ENCODE assay signal across 9 mouse cellular contexts in the genomic region with DNA sequence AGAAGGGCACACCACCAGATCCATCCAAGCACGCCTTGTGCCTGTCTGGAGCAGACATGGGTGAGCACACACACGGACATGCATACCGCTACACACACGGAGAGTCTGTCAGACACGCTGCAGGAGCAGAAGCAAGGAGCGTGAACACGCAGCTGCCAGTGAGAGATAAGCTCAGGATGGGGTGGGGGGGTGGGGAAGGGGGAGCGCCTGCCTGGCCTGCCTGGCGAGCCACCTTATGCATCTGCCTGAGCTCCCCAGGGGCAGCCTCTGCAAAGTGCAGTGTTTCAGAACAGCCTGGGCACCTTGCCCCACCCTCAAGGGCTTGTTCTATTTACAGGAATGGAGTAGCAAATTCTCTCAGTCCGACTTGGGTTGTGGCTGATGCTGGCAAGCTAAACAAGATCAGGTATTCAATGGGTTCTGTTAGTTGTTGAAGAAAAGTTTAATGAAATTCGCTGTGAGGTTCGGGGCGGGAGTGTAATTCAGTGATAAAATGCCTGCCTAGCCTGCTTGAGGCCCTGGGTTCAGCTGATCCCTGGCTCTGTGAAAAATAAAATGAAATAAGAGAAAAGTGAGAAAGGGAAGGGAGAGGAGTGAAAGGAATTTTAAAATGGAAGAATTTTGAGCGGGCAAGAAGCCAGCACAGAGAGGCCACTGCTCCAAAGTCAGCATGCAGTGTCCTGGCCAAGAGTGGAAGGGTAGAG. TPM values are rescaled to one million over a fixed set of nuclear protein-coding genes. Genes with fewer than 3 reads are reported as not detected.
DNase-seq lines count a peak whose midpoint lies in the region; ATAC-seq and TF ChIP-seq lines count a peak whose summit lies in the region.
"Had no signal": no experiment of that assay in that cellular context is flagged by ENCODE, and none has a peak within 500 bp of the region (broad histone marks: within the 10 kb centered on the region; RNA-seq: fewer than 3 reads in every experiment).

No protein-coding gene starts in this region.

- H3K79me2 ChIP-seq in CH12.LX (replicated peaks; ENCODE audit: control insufficient read depth, extremely low read depth, insufficient read depth, poor library complexity, severe bottlenecking), result no peaks in the 10 kb centered on the region

- no peak for ATAC-seq in monocyte, adult 5-6 weeks (replicated peaks; ENCODE audit: insufficient number of reproducible peaks, low FRiP score, low TSS enrichment, poor library complexity, severe bottlenecking)

- H3K9ac ChIP-seq in CH12.LX (ENCODE audit: insufficient read depth, low read depth), result no peak overlapping the region

- peak overlapping the region in 1 of 3 experiments; percentile 11 for H3K4me3 ChIP-seq in CH12.LX (replicated peaks in 1 of 3; ENCODE audit: low read depth in 2 of 3, low read length in 2 of 3, poor library complexity in 1 of 3)

- H3K4me2 ChIP-seq in CH12.LX (ENCODE audit: insufficient read depth, low read depth, poor library complexity, severe bottlenecking), result no peak overlapping the region; the same call in 1 of the 2 replicates

- no peak for TF ChIP-seq RAD21 in CH12.LX (IDR thresholded peaks at IDR 0.05; ENCODE audit: low read depth, low read length)

- H3K4me1 ChIP-seq in CH12.LX (ENCODE audit: control insufficient read depth in 1 of 2, insufficient read depth in 2 of 2), result peaks cover 16 to 59% of the 10 kb centered on the region in 2 experiments

- no peak for TF ChIP-seq EP300 in CH12.LX (IDR thresholded peaks at IDR 0.05; ENCODE audit: low read length)

- peak; percentile 18 for DNase-seq in embryo, embryonic 11 days
- DNase-seq in embryo, embryonic 10.5 days (ENCODE audit: low spot score), result no peak
- no peak for DNase-seq in CH12.LX (ENCODE audit: extremely low read depth)
- DNase-seq in heart, postnatal 4 days, result peak; percentile 53
- peak; percentile 45 for DNase-seq in lung, postnatal 25 days (ENCODE audit: low spot score)
- DNase-seq in layer of hippocampus, postnatal 25 days (ENCODE audit: extremely low spot score in 1 of 2, low spot score in 1 of 2), result no peak
- no peak for DNase-seq in right cerebral cortex, adult 18-20 months
- DNase-seq: cerebellum, adult 11-12 months had no signal

- no peaks in the 10 kb centered on the region for H3K9me3 ChIP-seq in CH12.LX (replicated peaks; ENCODE audit: low read length)

- H3K36me3 ChIP-seq in CH12.LX (replicated peaks in 1 of 2; ENCODE audit: control insufficient read depth in 1 of 2, insufficient read depth in 1 of 2, low read length in 1 of 2), result no peaks in the 10 kb centered on the region

- dilution Hi-C loops in CH12.LX (cut with MboI; ENCODE audit: extremely low pct_ligation_motif_present, extremely low pct_unique_long_range_greater_than_20kb, low sequenced_read_pairs), result no loop called here

- TF ChIP-seq CTCF in CH12.LX (conservative IDR thresholded peaks at IDR 0.05 in 1 of 2, IDR thresholded peaks at IDR 0.05 in 1 of 2; ENCODE audit: low read depth in 2 of 2, low read length in 2 of 2), result no peak

- peaks cover 3% of the 10 kb centered on the region for H3K27me3 ChIP-seq in CH12.LX (replicated peaks)

- in situ Hi-C loops in CH12.LX (cut with MboI; ENCODE audit: low pct_ligation_motif_present, low pct_unique_long_range_greater_than_20kb, low sequenced_read_pairs), result loop anchor here (25.0 kb wide), 2 partner anchors 299 to 401 kb away; a partner anchor contains a TSS

- no peak overlapping the region for H3K27ac ChIP-seq in CH12.LX (ENCODE audit: insufficient read depth, low read depth)

- no peak for TF ChIP-seq POLR2A in CH12.LX (IDR thresholded peaks at IDR 0.05; ENCODE audit: low read depth, low read length)

TF ChIP-seq in CH12.LX, 34 proteins besides CTCF, POLR2A, EP300 and RAD21:
- 0 out of 2 replicates have a peak, but pooled peaks have one; percentile 24 for TF ChIP-seq MXI1 (IDR thresholded peaks at IDR 0.05; ENCODE audit: low read depth, low read length)
- no peak for TF ChIP-seq ELF1 (IDR thresholded peaks at IDR 0.05; ENCODE audit: low read depth, low read length)
- TF ChIP-seq MAX (IDR thresholded peaks at IDR 0.05; ENCODE audit: low read length), result 0 out of 2 replicates have a peak, but pooled peaks have one; percentile 18
- TF ChIP-seq PAX5 (IDR thresholded peaks at IDR 0.05; ENCODE audit: low read length), result no peak
- TF ChIP-seq MAZ (IDR thresholded peaks at IDR 0.05; ENCODE audit: low read depth, low read length), result no peak
- peak; percentile 28; the same call in 1 of the 2 replicates for TF ChIP-seq BHLHE40 (IDR thresholded peaks at IDR 0.05; ENCODE audit: low read depth, low read length)
- no peak for TF ChIP-seq MEF2A (IDR thresholded peaks at IDR 0.05; ENCODE audit: borderline replicate concordance, low read depth, low read length)

RNA-seq across cellular contexts. Expression of a gene that starts 12.2 kb away (rescaled TPM):
- total RNA-seq in CH12.LX (2012; rRNA removed), result 28.7 and 32.1 TPM in 2 replicates
- total RNA-seq in CH12.LX (2014; rRNA removed), result 14.1 and 15.3 TPM in 2 replicates
- polyA plus RNA-seq in CH12.LX (2012; ENCODE audit: insufficient read length, low read depth), result 37.5 and 37.8 TPM in 2 replicates
- 10 to 100 TPM in 1 of 2 experiments, 1 to 10 TPM in 1; 9.6 to 10.3 TPM for total RNA-seq in heart, postnatal 4 days (2021)
- total RNA-seq in monocyte, adult 5-6 weeks (2017), result 5.6 to 11.9 TPM (median 9.6 TPM) in 3 replicates
- 10 to 100 TPM; 45.6 to 52.9 TPM for total RNA-seq in layer of hippocampus, postnatal 25 days (2021)

RNA-seq across cellular contexts. Expression of a gene that starts 26.2 kb away (rescaled TPM):
- total RNA-seq in CH12.LX (2012; rRNA removed) (28.4 and 29.3 TPM in 2 replicates), CH12.LX (2014; rRNA removed) (25.5 and 30.0 TPM in 2 replicates)
- polyA plus RNA-seq in CH12.LX (2012; ENCODE audit: insufficient read length, low read depth), result 27.6 and 34.5 TPM in 2 replicates
- 10 to 100 TPM; 92.0 to 92.6 TPM for total RNA-seq in heart, postnatal 4 days (2021)
- 9.5 to 16.2 TPM (median 13.5 TPM) in 3 replicates for total RNA-seq in monocyte, adult 5-6 weeks (2017)
- 100 to 1,000 TPM in 1 of 2 experiments, 10 to 100 TPM in 1; 85.9 to 101 TPM for total RNA-seq in layer of hippocampus, postnatal 25 days (2021)

RNA-seq across cellular contexts. Expression of a gene that starts 38.3 kb away (rescaled TPM):
- total RNA-seq in CH12.LX (2012; rRNA removed) (4.4 and 5.1 TPM in 2 replicates), CH12.LX (2014; rRNA removed) (3.1 and 4.7 TPM in 2 replicates)
- polyA plus RNA-seq in CH12.LX (2012; ENCODE audit: insufficient read length, low read depth), result 6.7 and 8.4 TPM in 2 replicates
- total RNA-seq in heart, postnatal 4 days (2021), result 10 to 100 TPM; 15.0 to 15.4 TPM
- total RNA-seq in monocyte, adult 5-6 weeks (2017), result 2.7 to 4.7 TPM in 2 of 3 replicates, not detected in the other
- 1 to 10 TPM; 3.0 to 3.2 TPM for total RNA-seq in layer of hippocampus, postnatal 25 days (2021)

Comparison
In these comparisons a context has a peak if more than half of its experiments do, and no peak if none do; other contexts are left out.
1. DNase-seq: peak in embryo, embryonic 11 days (single experiment), heart, postnatal 4 days (single experiment) and lung, postnatal 25 days (single experiment); none in embryo, embryonic 10.5 days (single experiment), CH12.LX (single experiment), layer of hippocampus, postnatal 25 days (0 of 2) and right cerebral cortex, adult 18-20 months (single experiment).